Mouse (Mus musculus): ENCODE data around the gene Stk32c. TPM values are rescaled to one million over a fixed set of nuclear protein-coding genes. Genes with fewer than 3 reads are reported as not detected.

The Stk32c gene
- 0.13 TPM for polyA plus RNA-seq (2021)

- in situ Hi-C loops (cut with MboI; ENCODE audit: low pct_unique_long_range_greater_than_20kb), result loop anchor here (25.0 kb wide), 1 partner anchor 376 kb away; the partner anchor contains the start of genes Mapk1ip1 and Ppp2r2d
- ATAC-seq (peak; percentile 94), DNase-seq (ENCODE audit: low read depth, low spot score) (peak; percentile 93)
- ChIA-PET POLR2A (interaction anchor here (1.0 kb wide), 1 partner anchor 14 kb away, joined by 3 read pairs; no protein-coding TSS in a partner anchor), CTCF (interaction anchor here (0.6 to 1.9 kb wide), 2 partner anchors 85 to 86 kb away, joined by 3 to 6 read pairs; no protein-coding TSS in a partner anchor)
- no peak for TF ChIP-seq CTCF (IDR thresholded peaks at IDR 0.05)
- no peaks in the 10 kb centered on the region for H3K27me3 ChIP-seq
Observed at GRCm38 (mm10) chr7:139212754-139213745, at the start of gene Stk32c, which contains the start of gene Lrrc27. Stk32c (minus strand) TSS chr7:139213307. Lrrc27 (plus strand) TSS chr7:139212988.

GRCm38 (mm10) chr7:139257752-139258542, 44.8 kb upstream of the Stk32c start:
- in situ Hi-C loops (cut with MboI; ENCODE audit: low pct_unique_long_range_greater_than_20kb), result no loop called here
- ATAC-seq (no peak), DNase-seq (ENCODE audit: low read depth, low spot score) (no peak)
- ChIA-PET POLR2A (no interaction called here), CTCF (interaction anchor here (1.3 kb wide), 1 partner anchor 9 kb away, joined by 3 read pairs; no protein-coding TSS in a partner anchor)
- H3K27me3 ChIP-seq, result no peaks in the 10 kb centered on the region
- TF ChIP-seq CTCF (IDR thresholded peaks at IDR 0.05), result no peak

GRCm38 (mm10) chr7:139254626-139255025, 41.5 kb upstream of the Stk32c start:
- ATAC-seq, result no peak
- TF ChIP-seq CTCF (IDR thresholded peaks at IDR 0.05), result no peak
- no peak for DNase-seq (ENCODE audit: low read depth, low spot score)
- no peaks in the 10 kb centered on the region for H3K27me3 ChIP-seq
- POLR2A ChIA-PET, result no interaction called here
- in situ Hi-C loops (cut with MboI; ENCODE audit: low pct_unique_long_range_greater_than_20kb), result loop anchor here (5.0 kb wide), 1 partner anchor 38 kb away; no protein-coding TSS in a partner anchor
- CTCF ChIA-PET, result no interaction called here

- ChIA-PET POLR2A (interaction anchor here (0.5 kb wide), 1 partner anchor 123 kb away, joined by 4 read pairs; no protein-coding TSS in a partner anchor), CTCF (interaction anchor here (3.2 to 3.7 kb wide), 2 partner anchors 10 to 19 kb away, joined by 16 to 21 read pairs; no protein-coding TSS in a partner anchor)
- no peak for TF ChIP-seq CTCF (IDR thresholded peaks at IDR 0.05)
- no peak for DNase-seq (ENCODE audit: low read depth, low spot score)
- H3K27me3 ChIP-seq, result no peaks in the 10 kb centered on the region
- ATAC-seq, result no peak
- in situ Hi-C loops (cut with MboI; ENCODE audit: low pct_unique_long_range_greater_than_20kb), result loop anchor here (5.0 kb wide), 1 partner anchor 39 kb away; no protein-coding TSS in a partner anchor
Observed at GRCm38 (mm10) chr7:139253462-139253861, 40.4 kb upstream of the Stk32c start.

GRCm38 (mm10) chr7:139252986-139253385, 39.9 kb upstream of the Stk32c start:
- CTCF ChIA-PET, result interaction anchor here (1.4 to 3.7 kb wide), 3 partner anchors 11 to 45 kb away, joined by 4 to 21 read pairs (median 16); no protein-coding TSS in a partner anchor
- POLR2A ChIA-PET, result interaction anchor here (1.0 kb wide), 1 partner anchor 8 kb away, joined by 3 read pairs; no protein-coding TSS in a partner anchor
- ATAC-seq, result no peak

GRCm38 (mm10) chr7:139252566-139252965, 39.5 kb upstream of the Stk32c start:
- DNase-seq (ENCODE audit: low read depth, low spot score) (no peak), ATAC-seq (no peak)
- TF ChIP-seq CTCF (IDR thresholded peaks at IDR 0.05), result no peak
- CTCF ChIA-PET, result interaction anchor here (0.7 to 3.7 kb wide), 4 partner anchors 11 to 46 kb away, joined by 3 to 21 read pairs (median 10); no protein-coding TSS in a partner anchor
- in situ Hi-C loops (cut with MboI; ENCODE audit: low pct_unique_long_range_greater_than_20kb), result loop anchor here (5.0 kb wide), 1 partner anchor 40 kb away; no protein-coding TSS in a partner anchor
- no peaks in the 10 kb centered on the region for H3K27me3 ChIP-seq
- POLR2A ChIA-PET, result interaction anchor here (1.0 kb wide), 1 partner anchor 8 kb away, joined by 3 read pairs; no protein-coding TSS in a partner anchor

More at GRCm38 (mm10) chr7:139252986-139253385, 39.9 kb upstream of the Stk32c start:
- H3K27me3 ChIP-seq, result no peaks in the 10 kb centered on the region
- in situ Hi-C loops (cut with MboI; ENCODE audit: low pct_unique_long_range_greater_than_20kb), result loop anchor here (5.0 kb wide), 1 partner anchor 39 kb away; no protein-coding TSS in a partner anchor
- no peak for DNase-seq (ENCODE audit: low read depth, low spot score)
- no peak for TF ChIP-seq CTCF (IDR thresholded peaks at IDR 0.05)

GRCm38 (mm10) chr7:139251881-139252301, 38.8 kb upstream of the Stk32c start:
- DNase-seq (ENCODE audit: low read depth, low spot score), result no peak
- in situ Hi-C loops (cut with MboI; ENCODE audit: low pct_unique_long_range_greater_than_20kb), result loop anchor here (5.0 kb wide), 1 partner anchor 40 kb away; no protein-coding TSS in a partner anchor
- CTCF ChIA-PET, result interaction anchor here (0.7 to 3.7 kb wide), 4 partner anchors 12 to 47 kb away, joined by 3 to 21 read pairs (median 10); no protein-coding TSS in a partner anchor
- POLR2A ChIA-PET, result interaction anchor here (1.0 kb wide), 1 partner anchor 9 kb away, joined by 3 read pairs; no protein-coding TSS in a partner anchor
- H3K27me3 ChIP-seq, result no peaks in the 10 kb centered on the region
- TF ChIP-seq CTCF (IDR thresholded peaks at IDR 0.05), result no peak
- ATAC-seq, result peak; percentile 53

- DNase-seq (ENCODE audit: low read depth, low spot score) (no peak), ATAC-seq (no peak)
- CTCF ChIA-PET, result interaction anchor here (0.9 to 3.7 kb wide), 4 partner anchors 10 to 52 kb away, joined by 3 to 21 read pairs (median 3); no protein-coding TSS in a partner anchor
- in situ Hi-C loops (cut with MboI; ENCODE audit: low pct_unique_long_range_greater_than_20kb), result loop anchor here (5.0 kb wide), 1 partner anchor 43 kb away; no protein-coding TSS in a partner anchor
- H3K27me3 ChIP-seq, result no peaks in the 10 kb centered on the region
- POLR2A ChIA-PET, result interaction anchor here (0.9 to 1.6 kb wide), 3 partner anchors 10 to 221 kb away, joined by 3 to 11 read pairs (median 4); no protein-coding TSS in a partner anchor
- no peak for TF ChIP-seq CTCF (IDR thresholded peaks at IDR 0.05)
Observed at GRCm38 (mm10) chr7:139249406-139250210, 36.5 kb upstream of the Stk32c start.
